Mouse (Mus musculus) cerebellum, adult 2 months (tissue): ENCODE results near the gene Slc4a4.

Experiments
- CTCF ChIP-seq: fragments of 200-500 bp; IDR thresholded peaks from 2 replicates; pipeline ENCODE4 v1.5.1; 2011; ENCODE audit warnings: low read depth, mild to moderate bottlenecking, control low read depth, low read length, moderate library complexity, borderline replicate concordance; ENCODE audit not compliant: insufficient read depth
- POLR2A ChIP-seq: fragments of 200-500 bp; IDR thresholded peaks from 2 replicates; pipeline ENCODE4 v1.6.1; 2011; ENCODE audit warnings: low read length, control low read depth, borderline replicate concordance; ENCODE audit not compliant: insufficient read depth

DNA sequence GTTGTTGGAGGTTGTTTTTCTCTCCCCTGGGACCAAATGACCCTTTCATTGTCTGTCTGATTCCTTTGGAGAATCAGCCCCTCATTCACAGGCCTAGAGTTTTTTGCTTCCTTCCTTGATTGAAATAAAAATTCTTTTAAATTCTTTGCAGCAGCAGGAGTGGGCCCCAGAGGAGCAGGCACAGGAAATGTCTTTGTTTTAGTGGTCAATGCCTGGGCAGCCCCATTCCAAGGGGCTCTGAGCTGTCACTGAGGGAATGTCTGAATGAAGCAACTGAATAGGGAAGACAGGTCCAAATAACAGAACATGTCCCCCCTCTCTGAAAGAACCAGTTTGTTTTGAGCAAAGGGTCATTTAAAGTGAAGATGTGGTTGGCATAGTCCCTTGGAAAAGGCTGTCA lies 89.1 kb downstream of the Slc4a4 start:
- TF ChIP-seq POLR2A: no peak
- TF ChIP-seq CTCF: no peak
